Mouse (Mus musculus): ENCODE measurements around the gene Sidt1.

Gene Sidt1

DNA sequence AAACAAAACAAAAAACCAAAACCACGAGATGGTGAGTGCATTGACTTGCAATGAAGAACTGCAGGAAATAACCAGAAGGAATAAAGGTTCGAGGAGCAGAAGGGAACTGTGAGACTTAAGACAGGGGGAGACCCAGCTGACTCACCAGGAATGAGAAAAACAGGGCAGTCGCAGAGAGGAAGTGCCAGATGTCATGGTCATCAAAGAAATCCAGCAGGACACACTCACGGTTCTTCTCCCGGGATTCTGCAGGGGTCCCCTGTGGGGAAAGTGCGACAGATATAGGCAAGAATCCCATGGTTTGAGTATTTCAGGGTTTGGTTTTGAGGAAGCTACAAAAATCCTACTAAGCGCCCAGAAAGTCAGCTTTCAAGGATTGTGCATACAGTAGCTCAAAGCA is 89.7 kb downstream of the Sidt1 start:
- DNase-seq, result no peak

DNA sequence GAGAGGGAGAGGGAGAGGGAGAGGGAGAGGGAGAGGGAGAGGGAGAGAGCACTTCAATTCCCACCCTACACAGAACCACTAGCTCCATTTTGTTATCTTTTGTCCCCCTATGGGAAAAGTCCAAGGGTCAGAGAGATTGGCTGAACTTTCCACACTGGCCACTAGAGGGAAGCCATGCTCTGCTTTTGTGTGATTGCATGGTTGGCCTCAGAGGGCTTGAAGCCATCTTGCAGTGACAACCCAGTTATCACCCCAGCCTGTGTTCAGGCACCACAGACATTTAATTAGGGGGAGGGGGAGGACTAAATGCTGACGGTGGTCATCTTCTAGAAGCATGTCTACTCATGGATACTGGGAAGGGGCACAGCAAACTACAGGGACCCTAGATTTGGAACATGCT is 90.4 kb downstream of the Sidt1 start:
- DNase-seq, result peak; percentile 81

DNA sequence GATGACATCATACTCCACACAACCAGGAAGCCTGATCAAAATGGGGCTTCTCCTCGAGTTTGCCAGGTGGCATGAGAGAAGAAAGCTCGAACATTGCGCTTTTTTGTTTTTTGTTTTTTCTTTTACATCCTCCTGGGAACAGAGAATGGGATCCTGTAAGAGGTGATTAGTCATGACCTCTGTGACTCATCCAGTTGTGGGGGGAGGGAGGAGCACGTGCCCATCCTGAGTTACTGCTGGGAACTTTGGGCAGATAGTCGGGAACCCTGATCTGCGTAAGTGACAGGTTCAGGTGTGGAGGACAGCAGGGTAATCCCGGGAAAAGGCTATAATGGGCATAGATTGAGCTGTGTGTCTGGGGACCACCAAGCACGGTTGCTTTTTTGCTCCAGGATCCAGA is 92.6 kb downstream of the Sidt1 start:
- DNase-seq, result no peak

DNA sequence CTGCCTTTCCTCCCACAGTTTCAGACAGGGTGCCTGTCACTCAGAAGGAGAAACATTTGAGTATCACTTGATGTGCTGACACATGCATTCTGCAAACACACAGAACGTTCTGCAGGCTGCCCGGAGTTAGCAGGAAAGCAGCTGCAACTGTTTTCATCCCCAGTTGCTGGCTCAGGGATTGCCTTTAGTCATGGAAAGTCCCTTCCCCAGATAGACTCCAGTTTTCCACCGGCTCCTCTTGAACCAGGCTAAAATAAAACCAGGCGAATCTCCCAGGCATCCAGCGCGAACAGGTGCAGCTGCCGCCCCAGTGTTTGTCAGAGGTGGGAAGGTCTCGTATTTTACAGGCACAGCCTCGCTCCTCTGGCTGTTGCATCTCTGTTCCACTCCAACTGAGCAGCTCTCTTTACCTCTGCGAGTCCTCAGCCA is 94.1 kb downstream of the Sidt1 start:
- DNase-seq, result no peak

DNA sequence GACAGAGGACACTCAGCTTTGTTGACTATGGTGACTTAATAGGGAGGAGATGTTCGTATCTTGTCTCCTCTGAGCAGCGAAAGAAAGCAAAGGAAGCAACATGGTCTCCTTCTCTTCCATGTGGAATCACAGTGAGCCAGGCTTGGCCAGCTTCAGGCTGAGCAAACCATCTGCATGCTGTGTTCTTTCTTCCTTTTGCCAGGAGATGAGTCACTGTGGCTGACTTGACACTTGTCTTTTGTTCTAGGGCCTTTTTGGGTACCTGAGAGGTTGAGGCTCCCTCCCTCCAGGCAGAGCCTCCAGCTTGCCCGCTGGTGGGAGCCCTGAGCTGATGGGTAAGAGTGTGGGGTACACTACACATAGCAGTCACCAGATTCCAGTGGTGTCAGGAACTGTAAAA is 95.2 kb downstream of the Sidt1 start:
- DNase-seq, result peak; percentile 76

DNA sequence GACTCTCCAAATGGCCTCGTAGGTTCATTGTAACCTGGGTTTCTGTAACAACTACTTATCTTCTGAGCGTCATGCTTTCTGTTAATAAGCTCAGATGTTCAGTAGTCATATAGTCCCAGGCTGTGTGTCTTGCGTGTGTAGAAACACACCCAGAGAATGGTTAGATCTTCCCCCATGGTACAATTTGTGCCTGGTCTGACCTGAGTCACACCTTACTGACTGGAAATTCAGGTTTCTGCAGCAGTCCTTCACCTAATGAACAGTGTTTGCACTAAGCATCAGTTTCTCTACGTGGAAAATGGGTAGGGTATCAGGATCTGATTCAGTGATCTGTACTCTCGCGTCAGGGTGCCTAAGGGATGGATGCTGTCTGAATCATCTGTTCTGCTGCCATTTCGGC is 100.0 kb downstream of the Sidt1 start:
- DNase-seq, result no peak

DNA sequence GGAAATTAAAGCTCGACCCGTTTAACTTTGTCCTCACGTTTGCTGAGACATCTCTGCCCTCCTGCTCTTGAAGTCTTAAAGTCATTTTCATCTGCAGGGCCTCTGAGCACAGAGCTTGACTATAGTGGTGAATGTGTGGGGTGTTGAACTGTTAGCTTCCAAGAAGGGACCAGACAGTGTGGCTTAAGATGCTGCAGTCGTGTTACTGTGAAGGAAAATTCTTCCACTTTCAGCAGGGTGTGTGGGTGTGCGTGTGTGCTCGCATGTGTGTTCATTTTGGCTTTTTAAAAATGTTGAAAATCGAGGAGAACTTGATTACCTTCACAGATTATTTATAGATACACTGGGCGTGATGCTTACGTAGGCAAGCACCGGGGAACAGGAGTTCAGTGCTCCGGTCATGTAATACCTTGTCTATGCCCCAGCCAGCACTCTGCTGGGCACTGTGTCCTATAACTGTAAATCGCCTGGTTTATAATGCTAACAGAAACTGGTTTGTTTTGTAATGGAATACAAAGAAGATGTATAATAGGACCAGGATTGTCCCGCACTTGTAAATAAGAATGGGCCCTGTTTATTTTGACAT is 106.2 kb downstream of the Sidt1 start:
- no peak for DNase-seq

DNA sequence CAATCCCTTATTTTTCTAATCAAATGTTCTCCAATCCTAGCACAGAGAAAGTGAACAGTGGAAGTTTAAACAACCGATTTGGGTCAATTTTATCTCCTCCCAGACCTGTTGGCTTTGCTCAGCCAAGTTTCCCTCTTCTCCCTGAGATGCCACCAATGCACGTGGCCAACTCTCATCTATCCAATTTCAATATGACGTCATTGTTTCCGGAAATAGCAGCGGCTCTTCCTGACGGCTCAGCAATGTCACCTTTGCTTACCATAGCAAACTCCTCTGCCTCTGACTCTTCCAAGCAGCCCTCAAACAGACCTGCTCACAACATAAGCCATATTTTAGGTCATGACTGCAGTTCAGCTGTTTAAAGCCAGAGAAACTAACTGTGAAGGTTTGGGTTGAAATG is 111.5 kb downstream of the Sidt1 start:
- DNase-seq, result no peak

DNA sequence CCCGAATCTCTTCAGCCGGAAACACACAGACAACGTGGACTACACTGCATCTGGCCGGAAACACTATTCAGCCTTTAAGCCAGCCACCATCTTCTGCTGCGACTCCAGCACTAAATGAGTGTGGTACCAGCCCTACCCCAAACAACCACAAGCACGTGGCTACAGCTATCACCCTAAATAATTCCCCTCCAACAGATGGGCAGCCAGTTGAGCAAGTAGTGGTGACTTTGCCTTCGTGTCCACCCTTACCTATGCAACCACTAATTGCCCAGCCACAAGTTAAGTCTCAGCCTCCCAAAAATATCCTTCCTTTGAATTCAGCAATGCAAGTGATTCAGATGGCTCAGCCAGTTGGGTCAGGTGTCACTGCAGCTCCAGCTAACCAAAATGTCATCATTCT is 116.6 kb downstream of the Sidt1 start:
- no peak for DNase-seq

DNA sequence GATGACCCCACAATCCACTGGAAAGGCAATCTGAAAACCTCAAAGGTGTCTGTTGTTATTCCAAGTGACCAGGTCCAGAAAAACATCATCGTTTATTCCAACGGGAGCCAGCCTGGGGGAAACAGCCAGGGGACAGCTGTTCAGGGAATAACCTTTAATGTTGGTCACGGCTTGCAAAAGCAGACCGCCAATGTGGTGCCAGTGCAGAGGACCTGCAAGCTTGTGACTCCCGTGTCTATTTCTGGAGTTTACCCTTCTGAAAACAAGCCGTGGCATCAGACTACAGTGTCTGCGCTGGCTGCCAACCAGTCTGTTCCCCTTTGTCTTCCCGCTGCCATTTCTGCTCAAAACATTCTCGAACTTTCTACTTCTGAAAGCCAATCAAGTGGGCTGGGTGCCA is 117.5 kb downstream of the Sidt1 start:
- no peak for DNase-seq

DNA sequence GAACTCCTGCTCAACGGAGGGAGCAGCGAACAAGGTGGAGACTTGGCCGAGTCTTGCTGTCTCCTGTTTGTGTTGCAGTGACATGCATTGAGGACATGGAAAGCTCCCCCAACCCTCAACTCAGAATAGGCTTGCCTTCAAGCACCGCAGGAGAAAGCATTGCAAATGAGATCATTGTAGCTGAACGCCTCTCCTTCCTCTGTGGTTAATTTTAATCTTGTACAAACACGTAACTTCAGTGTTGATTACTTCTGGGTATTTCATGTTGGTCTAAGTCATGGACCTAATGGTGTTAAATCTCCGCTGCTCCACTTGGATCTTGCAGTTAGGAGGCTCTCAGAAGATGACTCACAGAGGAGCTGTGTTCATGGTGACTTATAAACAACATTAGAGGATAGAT is 120.3 kb downstream of the Sidt1 start:
- no peak for DNase-seq

DNA sequence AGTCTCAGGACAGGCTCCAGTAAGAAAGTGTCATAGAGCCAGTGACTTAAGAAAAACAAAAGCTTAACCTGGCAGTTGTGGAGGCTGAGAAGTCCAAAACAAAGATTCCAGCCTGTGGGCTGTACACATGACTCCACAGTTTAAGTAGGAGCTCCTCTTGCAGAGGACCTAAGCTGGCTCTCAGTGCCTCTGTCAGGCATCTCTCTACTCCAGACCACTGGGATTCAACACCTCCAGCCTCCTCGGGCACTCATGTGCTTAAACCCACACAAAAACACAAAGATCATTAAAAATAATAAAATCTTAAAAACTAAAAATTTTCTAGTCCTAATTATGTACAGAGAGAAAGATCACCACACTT is 122.0 kb downstream of the Sidt1 start:
- DNase-seq, result no peak

DNA sequence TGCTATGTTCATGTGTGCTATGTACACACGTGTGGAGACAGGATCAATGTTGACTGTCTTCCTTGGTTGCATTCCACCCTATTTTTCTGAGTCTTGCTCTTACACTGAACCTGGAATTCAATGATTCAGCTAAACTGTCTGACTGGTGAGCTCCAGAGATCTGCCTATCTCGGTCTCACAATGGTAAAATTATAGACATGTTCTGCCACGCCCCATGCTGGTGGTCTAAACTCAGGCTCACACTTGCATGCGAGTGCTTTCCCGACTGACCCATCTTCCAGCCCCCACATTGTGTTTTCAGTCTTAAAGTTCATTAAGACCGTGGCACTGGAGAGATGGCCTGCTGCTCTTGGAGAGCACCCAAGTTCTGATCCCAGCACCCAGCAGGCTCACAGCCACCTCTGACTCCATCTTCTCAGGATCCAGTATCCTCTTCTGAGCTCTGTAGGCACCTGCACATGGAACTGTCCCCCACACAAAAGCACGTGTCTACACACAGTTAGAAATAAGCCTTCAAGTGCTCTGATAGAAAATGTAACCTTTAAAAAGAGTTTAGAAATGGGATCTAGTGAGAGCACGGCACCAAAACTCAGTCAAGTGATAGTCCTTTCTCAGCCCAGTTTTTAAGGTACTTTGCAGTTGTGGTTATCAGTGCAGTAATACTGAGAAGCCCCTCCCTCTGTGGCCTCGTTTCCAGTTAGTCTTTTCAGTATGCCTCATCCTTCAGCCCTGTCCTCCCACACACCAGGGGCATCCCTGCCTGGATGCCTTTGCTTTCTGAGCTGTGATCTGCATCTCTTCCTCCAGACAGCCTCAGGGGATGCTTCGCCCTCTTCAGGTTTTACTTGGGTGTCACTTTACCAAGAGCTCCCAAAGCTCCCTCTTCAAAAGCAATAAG is 122.6 kb downstream of the Sidt1 start:
- peak; percentile 46 for DNase-seq

DNA sequence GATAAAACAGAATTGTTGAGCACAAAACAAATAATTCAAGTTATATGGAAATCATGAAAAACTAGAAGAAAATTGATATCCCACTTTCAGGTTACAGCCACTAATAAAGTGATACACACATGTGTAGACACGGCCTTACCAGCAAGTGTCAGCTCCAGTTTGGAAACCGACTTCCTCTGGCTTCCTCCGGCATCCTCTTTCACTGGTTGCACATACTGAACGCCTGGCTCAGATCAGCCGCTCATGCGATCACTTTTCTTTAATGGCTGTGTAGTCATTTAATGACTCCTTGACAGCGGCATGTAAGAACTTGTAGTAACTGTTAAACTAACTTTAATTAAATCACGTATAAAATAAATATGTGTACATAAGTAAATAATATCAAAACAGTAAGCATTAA is 127.0 kb downstream of the Sidt1 start:
- no peak for DNase-seq

DNA sequence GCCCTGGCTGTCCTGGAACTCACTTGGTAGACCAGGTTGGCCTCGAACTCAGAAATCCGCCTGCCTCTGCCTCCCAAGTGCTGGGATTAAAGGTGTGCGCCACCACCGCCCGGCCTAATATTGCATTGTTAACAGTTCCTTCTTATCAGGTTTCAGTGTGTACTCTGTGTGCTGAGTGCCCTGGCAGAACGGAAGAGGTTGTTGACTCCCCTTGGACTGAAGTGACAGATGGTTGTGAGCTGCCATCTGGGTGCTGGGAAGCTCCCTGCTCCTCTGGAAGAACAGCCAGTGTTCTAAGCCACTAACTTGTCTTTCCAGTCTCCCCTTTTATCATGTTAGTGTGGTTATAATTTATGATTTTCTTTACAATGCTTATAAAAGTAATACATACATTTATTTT is 128.7 kb downstream of the Sidt1 start:
- peak; percentile 88 for DNase-seq

DNA sequence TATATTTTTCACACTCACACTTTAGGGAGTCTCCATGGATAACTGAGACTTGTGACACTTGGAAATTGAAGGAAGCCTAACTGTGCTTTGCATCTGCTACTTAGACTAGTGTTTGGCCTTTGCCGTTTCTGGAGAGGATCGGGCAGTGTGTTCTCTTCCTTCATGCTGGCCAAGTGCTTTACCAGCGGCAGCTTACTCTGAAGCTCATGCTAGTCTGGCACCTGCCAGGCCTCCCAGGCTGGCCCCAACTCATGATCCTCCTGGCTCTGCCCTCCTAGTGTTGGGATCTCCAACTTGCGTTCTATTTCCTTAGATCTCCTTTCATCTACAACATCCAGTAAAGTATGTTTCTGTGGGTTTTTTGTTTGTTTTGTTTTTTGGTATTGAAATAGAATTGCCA is 132.8 kb downstream of the Sidt1 start:
- peak; percentile 46 for DNase-seq

DNA sequence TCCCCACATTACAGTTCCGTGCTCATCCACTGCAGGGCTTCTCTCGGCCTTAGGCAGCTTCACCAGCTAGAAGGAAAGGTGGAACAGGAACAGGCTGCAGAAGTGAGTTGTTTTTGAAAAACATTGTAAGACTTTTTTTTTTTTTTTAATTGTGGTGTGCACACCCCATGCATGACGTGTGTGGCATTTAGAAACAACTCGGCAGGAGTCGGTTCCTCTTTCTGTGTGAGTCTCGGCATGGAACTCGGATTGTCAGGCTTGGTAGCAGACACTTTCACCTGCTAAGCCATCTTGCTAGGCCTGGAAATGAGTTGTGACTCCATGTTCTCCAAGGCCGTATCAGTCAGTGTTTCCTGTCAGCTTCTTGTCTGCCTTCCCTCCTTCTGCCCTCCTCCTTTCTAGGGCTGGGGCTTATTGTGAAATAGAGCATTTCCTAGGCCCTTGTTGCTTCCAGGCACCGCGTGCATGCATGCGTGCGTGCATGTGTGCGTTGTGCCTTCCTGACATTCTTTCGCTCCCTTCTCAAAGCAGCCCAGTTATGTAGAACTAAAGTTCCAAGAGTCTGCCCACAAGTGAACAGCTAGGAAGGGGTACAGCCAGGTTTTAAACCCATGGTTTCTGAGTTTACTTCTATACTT is 133.8 kb downstream of the Sidt1 start:
- DNase-seq, result no peak

DNA sequence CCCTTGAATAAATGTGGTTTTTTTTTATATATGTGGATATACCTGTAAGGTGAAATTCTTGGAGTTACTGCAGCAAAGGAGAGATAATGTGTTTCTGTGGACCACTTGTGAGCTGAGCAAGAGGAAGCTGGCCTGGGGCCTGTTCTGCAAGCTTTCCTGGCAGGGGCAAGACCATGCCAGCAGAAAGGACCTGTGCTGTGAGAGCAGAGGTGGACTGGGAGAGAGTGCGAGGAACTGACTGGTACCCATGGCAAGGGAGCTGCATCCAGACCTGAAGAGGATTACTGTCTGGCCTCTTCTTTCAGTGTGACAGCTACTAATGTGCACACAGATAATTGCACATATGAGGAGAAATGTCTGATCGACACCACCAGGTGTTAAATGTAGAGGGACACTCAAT is 142.0 kb downstream of the Sidt1 start:
- DNase-seq, result peak; percentile 57

Data from cerebellum, adult 11-12 months (tissue).